Mouse (Mus musculus): Measurements from ENCODE around the gene Qsox2. TPM values are rescaled to one million over a fixed set of nuclear protein-coding genes. Genes with fewer than 3 reads are reported as not detected.

The Qsox2 gene
- polyA plus RNA-seq (2015; fragmentation: Nextera tagmentation; extraction: Ambion mirVana) = 22.8 and 24.5 TPM in 2 replicates

GRCm38 (mm10) chr2:26237290-26237782 is at the start of gene Qsox2:
Qsox2 (minus strand) TSS chr2:26237525.
- Histone ChIP-seq H3K27ac (peak within 1 kb of the TSS; percentile 67), H3K27me3 (no peaks in the 10 kb centered on the region), H3K4me2 (peak within 1 kb of the TSS; percentile 89), H3K36me3 (no peaks in the 10 kb centered on the region), H3K9me3 (no peaks in the 10 kb centered on the region), H3K4me3 (peak within 1 kb of the TSS; percentile 93), H3K4me1 (peaks cover 26% of the 10 kb centered on the region), H3K9ac (peak within 1 kb of the TSS; percentile 80)
- peak; percentile 90 for ATAC-seq (ENCODE audit: borderline replicate concordance, extremely low read depth, low FRiP score, low TSS enrichment)
- WGBS = under 1% methylated on average over 36 of the region's 36 CpGs

DNA sequence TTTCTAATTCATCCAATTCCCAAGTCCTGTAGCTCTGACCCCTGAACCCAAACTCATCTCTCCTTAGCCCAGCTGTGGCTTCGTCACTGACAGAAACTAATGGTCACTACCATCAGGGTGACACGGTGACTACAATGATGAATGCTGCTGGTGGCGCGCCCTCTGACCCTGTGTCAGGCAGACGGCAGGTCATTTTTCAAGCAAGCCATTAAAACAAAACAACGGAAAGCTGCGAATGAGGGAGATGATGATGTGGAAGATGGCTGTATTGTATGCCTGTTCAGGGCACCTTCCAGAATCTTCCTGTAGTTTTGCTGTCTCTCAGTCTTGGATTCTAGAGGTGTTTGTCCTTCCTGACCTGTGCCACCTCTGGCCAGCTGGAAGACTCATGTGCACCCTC is 49.1 kb upstream of the Qsox2 start:
- WGBS = 34% methylated on average over 7 of the region's 7 CpGs
- Histone ChIP-seq H3K36me3 (no peaks in the 10 kb centered on the region), H3K27ac (no peak overlapping the region), H3K4me3 (no peak overlapping the region), H3K9ac (no peak overlapping the region), H3K9me3 (no peaks in the 10 kb centered on the region), H3K4me1 (peaks cover 13% of the 10 kb centered on the region), H3K27me3 (no peaks in the 10 kb centered on the region), H3K4me2 (no peak overlapping the region)
- 0 out of 2 replicates have a peak, but pooled peaks have one; percentile 42 for ATAC-seq (ENCODE audit: borderline replicate concordance, extremely low read depth, low FRiP score, low TSS enrichment)

DNA sequence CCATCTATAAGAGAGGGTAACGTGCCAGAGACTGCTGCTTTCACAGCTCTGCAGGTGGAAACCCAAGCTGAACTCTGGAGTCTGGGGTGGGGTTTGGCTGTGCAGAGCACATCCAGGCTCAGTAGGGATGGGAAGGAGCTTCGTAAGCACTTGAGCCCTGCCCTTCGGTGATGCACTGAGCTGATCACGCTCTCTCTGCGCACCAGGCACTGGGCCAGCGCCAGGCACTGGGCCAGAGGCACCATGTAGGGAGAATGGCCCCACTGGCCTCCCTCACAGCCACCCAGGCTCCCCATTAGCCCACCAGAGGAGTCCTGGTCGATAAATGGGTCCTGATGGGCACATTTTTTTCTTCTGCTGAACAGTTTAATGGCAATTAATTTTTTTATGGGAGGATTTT is 48.5 kb upstream of the Qsox2 start:
- H3K27ac ChIP-seq = no peak overlapping the region
- no peak overlapping the region for H3K9ac ChIP-seq
- H3K4me1 ChIP-seq = peaks cover 13% of the 10 kb centered on the region
- H3K9me3 ChIP-seq = no peaks in the 10 kb centered on the region
- H3K4me2 ChIP-seq = no peak overlapping the region
- WGBS = 39% methylated on average over 7 of the region's 7 CpGs
- no peaks in the 10 kb centered on the region for H3K36me3 ChIP-seq
- H3K27me3 ChIP-seq = no peaks in the 10 kb centered on the region
- ATAC-seq (ENCODE audit: borderline replicate concordance, extremely low read depth, low FRiP score, low TSS enrichment) = 0 out of 2 replicates have a peak, but pooled peaks have one; percentile 45
- H3K4me3 ChIP-seq = no peak overlapping the region

DNA sequence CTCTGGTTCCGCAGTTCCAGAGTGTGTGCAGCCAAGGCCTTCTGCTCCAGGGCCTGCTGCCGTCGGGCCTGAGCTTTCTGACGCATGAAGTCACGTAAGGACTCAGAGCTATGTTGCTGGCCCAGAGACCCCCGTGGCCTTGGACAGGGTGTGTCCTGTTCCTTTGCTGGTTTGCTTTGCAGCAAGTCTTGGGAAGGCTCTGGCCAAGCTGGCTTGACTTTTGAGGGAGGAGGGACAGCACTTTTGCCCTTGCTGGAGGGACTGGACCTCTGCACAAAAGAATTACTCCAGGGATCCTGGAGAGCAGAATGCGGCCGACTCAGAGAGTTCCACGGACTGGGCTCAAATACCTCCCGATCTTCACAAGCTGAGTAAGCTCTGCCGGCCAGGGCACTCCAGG is 43.3 kb upstream of the Qsox2 start:
- ATAC-seq (ENCODE audit: borderline replicate concordance, extremely low read depth, low FRiP score, low TSS enrichment) = no peak
- 72% methylated on average over 11 of the region's 11 CpGs for WGBS

GRCm38 (mm10) chr2:26279712-26280111 is 42.4 kb upstream of the Qsox2 start:
- no peaks in the 10 kb centered on the region for H3K9me3 ChIP-seq
- H3K36me3 ChIP-seq = no peaks in the 10 kb centered on the region
- no peak overlapping the region for H3K4me3 ChIP-seq
- 73% methylated on average over 3 of the region's 3 CpGs for WGBS
- H3K27me3 ChIP-seq = no peaks in the 10 kb centered on the region
- no peaks in the 10 kb centered on the region for H3K4me1 ChIP-seq
- H3K4me2 ChIP-seq = no peak overlapping the region
- H3K27ac ChIP-seq = no peak overlapping the region
- ATAC-seq (ENCODE audit: borderline replicate concordance, extremely low read depth, low FRiP score, low TSS enrichment) = no peak
- no peak overlapping the region for H3K9ac ChIP-seq

More for the DNA sequence above, 43.3 kb upstream of the Qsox2 start:
- Histone ChIP-seq H3K4me3 (no peak overlapping the region), H3K36me3 (no peaks in the 10 kb centered on the region), H3K4me1 (peaks cover 4% of the 10 kb centered on the region), H3K9ac (no peak overlapping the region), H3K4me2 (no peak overlapping the region), H3K27me3 (no peaks in the 10 kb centered on the region), H3K27ac (no peak overlapping the region), H3K9me3 (no peaks in the 10 kb centered on the region)

GRCm38 (mm10) chr2:26273611-26274010 is 36.3 kb upstream of the Qsox2 start:
- no peak overlapping the region for H3K4me2 ChIP-seq
- no peaks in the 10 kb centered on the region for H3K27me3 ChIP-seq
- 19% methylated on average over 7 of the region's 7 CpGs for WGBS
- no peak for ATAC-seq (ENCODE audit: borderline replicate concordance, extremely low read depth, low FRiP score, low TSS enrichment)
- H3K27ac ChIP-seq = no peak overlapping the region
- H3K36me3 ChIP-seq = no peaks in the 10 kb centered on the region
- H3K4me1 ChIP-seq = no peaks in the 10 kb centered on the region
- H3K9ac ChIP-seq = no peak overlapping the region
- no peaks in the 10 kb centered on the region for H3K9me3 ChIP-seq
- H3K4me3 ChIP-seq = no peak overlapping the region

GRCm38 (mm10) chr2:26268216-26268615 is 30.9 kb upstream of the Qsox2 start:
- no peaks in the 10 kb centered on the region for H3K4me1 ChIP-seq
- H3K4me3 ChIP-seq = no peak overlapping the region
- H3K36me3 ChIP-seq = no peaks in the 10 kb centered on the region
- H3K9ac ChIP-seq = no peak overlapping the region
- H3K4me2 ChIP-seq = no peak overlapping the region
- no peaks in the 10 kb centered on the region for H3K27me3 ChIP-seq
- H3K9me3 ChIP-seq = no peaks in the 10 kb centered on the region
- no peak overlapping the region for H3K27ac ChIP-seq
- ATAC-seq (ENCODE audit: borderline replicate concordance, extremely low read depth, low FRiP score, low TSS enrichment) = no peak
- 57% methylated on average over 3 of the region's 3 CpGs for WGBS

- WGBS = 62% methylated on average over 10 of the region's 10 CpGs
- Histone ChIP-seq H3K9ac (no peak overlapping the region), H3K27ac (no peak overlapping the region), H3K4me1 (no peaks in the 10 kb centered on the region), H3K36me3 (no peaks in the 10 kb centered on the region), H3K4me3 (no peak overlapping the region), H3K9me3 (no peaks in the 10 kb centered on the region), H3K27me3 (no peaks in the 10 kb centered on the region), H3K4me2 (no peak overlapping the region)
- no peak for ATAC-seq (ENCODE audit: borderline replicate concordance, extremely low read depth, low FRiP score, low TSS enrichment)
These were observed 28.9 kb upstream of the Qsox2 start for GRCm38 (mm10) chr2:26266066-26266742.

GRCm38 (mm10) chr2:26265095-26265494 is 27.8 kb upstream of the Qsox2 start:
- Histone ChIP-seq H3K4me3 (no peak overlapping the region), H3K9ac (no peak overlapping the region), H3K4me2 (no peak overlapping the region), H3K36me3 (no peaks in the 10 kb centered on the region), H3K4me1 (no peaks in the 10 kb centered on the region), H3K27me3 (no peaks in the 10 kb centered on the region), H3K27ac (no peak overlapping the region), H3K9me3 (no peaks in the 10 kb centered on the region)
- ATAC-seq (ENCODE audit: borderline replicate concordance, extremely low read depth, low FRiP score, low TSS enrichment) = peak; percentile 31; the same call in 1 of the 2 replicates
- 58% methylated on average over 2 of the region's 2 CpGs for WGBS

- Histone ChIP-seq H3K9ac (no peak overlapping the region), H3K27me3 (no peaks in the 10 kb centered on the region), H3K4me1 (no peaks in the 10 kb centered on the region), H3K27ac (no peak overlapping the region), H3K4me3 (no peak overlapping the region), H3K4me2 (no peak overlapping the region), H3K36me3 (no peaks in the 10 kb centered on the region), H3K9me3 (no peaks in the 10 kb centered on the region)
- no peak for ATAC-seq (ENCODE audit: borderline replicate concordance, extremely low read depth, low FRiP score, low TSS enrichment)
- WGBS = 56% methylated on average over 4 of the region's 4 CpGs
These were observed 27.3 kb upstream of the Qsox2 start for GRCm38 (mm10) chr2:26264646-26265045.

DNA sequence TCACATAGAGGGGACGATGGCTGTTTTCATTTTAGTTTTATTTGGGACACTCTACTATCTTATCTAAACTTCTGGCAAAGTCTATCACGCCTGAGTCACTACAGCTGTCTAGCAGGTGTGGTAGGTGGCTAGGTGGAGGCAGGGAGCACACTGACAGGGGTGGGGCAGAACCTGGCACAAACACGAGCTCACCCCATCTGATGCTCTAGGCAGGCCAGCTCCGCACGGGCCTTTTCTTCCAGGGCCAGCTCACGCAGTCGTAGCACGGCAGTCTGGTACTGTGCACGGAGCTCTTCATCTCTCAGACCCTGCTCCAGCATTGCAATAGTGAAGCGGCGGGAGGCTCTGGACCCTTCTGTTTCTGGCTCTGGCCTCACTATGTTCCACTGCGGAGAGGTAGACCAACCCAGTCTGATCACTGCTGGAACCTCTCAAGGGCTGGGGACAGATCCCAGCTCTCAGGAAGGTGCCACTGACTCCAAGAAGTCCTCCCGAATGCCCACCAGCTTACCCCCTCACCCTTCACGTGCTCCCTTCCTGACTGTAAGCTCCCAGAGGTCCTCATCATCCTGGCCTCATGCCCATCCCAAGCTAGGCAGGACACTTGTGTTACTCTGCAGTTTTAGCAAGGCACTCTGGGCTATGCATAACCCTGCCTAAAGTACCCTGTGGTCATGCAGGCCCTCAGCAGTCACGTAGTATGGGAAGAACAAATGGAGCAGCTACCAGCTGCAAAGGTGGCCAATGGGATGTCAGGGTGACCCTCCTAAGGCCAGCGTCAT is 20.2 kb upstream of the Qsox2 start:
- H3K27ac ChIP-seq = no peak overlapping the region
- no peak overlapping the region for H3K9ac ChIP-seq
- ATAC-seq (ENCODE audit: borderline replicate concordance, extremely low read depth, low FRiP score, low TSS enrichment) = no peak
- no peaks in the 10 kb centered on the region for H3K36me3 ChIP-seq
- H3K27me3 ChIP-seq = no peaks in the 10 kb centered on the region
- H3K4me3 ChIP-seq = no peak overlapping the region
- 79% methylated on average over 16 of the region's 16 CpGs for WGBS
- H3K4me1 ChIP-seq = 0 out of 2 replicates have a peak, but pooled peaks cover 3% of the 10 kb centered on the region
- no peak overlapping the region for H3K4me2 ChIP-seq
- H3K9me3 ChIP-seq = no peaks in the 10 kb centered on the region

DNA sequence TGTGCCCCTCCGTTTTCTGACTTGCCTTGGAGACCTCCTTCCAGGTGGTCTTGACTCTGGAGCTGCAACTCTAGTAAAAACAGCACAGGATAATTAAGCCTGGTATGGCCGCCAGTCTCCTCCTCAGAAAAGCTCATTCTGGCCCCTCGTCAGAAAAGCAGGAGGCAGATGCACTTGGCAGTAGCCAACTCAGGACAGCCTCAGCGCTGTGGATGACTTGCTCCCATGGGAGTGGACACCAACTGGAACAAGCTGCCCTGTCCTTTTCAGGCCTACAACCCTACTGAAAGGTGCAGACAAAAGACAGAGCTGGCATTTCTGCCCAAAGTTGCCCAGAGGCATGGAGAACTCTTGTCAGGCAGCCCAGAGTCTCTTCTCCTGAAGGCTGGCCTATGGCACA is 17.5 kb upstream of the Qsox2 start:
- H3K36me3 ChIP-seq = no peaks in the 10 kb centered on the region
- no peak overlapping the region for H3K9ac ChIP-seq
- H3K4me2 ChIP-seq = no peak overlapping the region
- 59% methylated on average over 4 of the region's 4 CpGs for WGBS
- no peak overlapping the region for H3K4me3 ChIP-seq
- H3K4me1 ChIP-seq = 0 out of 2 replicates have a peak, but pooled peaks cover 3% of the 10 kb centered on the region
- H3K27me3 ChIP-seq = no peaks in the 10 kb centered on the region
- no peaks in the 10 kb centered on the region for H3K9me3 ChIP-seq
- no peak overlapping the region for H3K27ac ChIP-seq
- no peak for ATAC-seq (ENCODE audit: borderline replicate concordance, extremely low read depth, low FRiP score, low TSS enrichment)
